Mouse (Mus musculus): ENCODE measurements around the gene Ankrd37. TPM values are rescaled to one million over a fixed set of nuclear protein-coding genes. Genes with fewer than 3 reads are reported as not detected.

Ankrd37 gene
- total and polyA plus RNA-seq, 3 experiments, result 12.8 to 157 (median 79.0) TPM

DNA sequence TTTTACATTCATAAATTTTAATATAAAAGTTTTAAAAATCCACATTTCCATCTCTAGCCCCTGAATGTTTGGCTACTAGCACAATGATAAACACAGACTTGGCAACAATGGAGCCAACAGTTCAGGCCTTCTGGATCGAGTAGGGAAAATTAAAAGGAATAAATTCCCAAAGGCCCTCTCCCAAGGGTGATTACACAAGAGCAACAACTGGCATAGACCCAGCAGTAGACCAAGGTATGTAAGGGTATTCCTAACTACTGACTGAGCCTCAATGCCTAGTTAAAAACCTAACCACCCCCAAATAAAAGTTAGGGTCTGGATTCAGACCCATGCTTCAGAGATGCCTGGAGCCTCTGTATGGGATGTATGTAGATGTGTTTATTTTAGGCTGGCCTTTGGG is 34.2 kb upstream of the Ankrd37 start:
- no peaks in the 10 kb centered on the region for H3K9me3 ChIP-seq (replicated peaks; ENCODE audit: low read length)
- H3K36me3 ChIP-seq (replicated peaks in 1 of 2; ENCODE audit: control insufficient read depth in 1 of 2, insufficient read depth in 1 of 2, low read length in 1 of 2), result peaks cover 16 to 41% of the 10 kb centered on the region in 2 experiments
- no peak for DNase-seq (ENCODE audit: extremely low read depth)
- no peak overlapping the region for H3K27ac ChIP-seq (ENCODE audit: insufficient read depth, low read depth)
- TF ChIP-seq JUND (conservative IDR thresholded peaks at IDR 0.05; ENCODE audit: low read depth, low read length) (no peak), USF2 (conservative IDR thresholded peaks at IDR 0.05; ENCODE audit: low read depth, low read length) (no peak), UBTF (IDR thresholded peaks at IDR 0.05; ENCODE audit: low read depth, low read length) (no peak), USF1 (IDR thresholded peaks at IDR 0.05; ENCODE audit: low read depth, low read length) (no peak), ELF1 (IDR thresholded peaks at IDR 0.05; ENCODE audit: low read depth, low read length) (no peak), MAZ (IDR thresholded peaks at IDR 0.05; ENCODE audit: low read depth, low read length) (no peak), ZNF384 (IDR thresholded peaks at IDR 0.05; ENCODE audit: low read depth, low read length) (no peak), KAT2A (IDR thresholded peaks at IDR 0.05; ENCODE audit: insufficient replicate concordance, low read length) (no peak), POLR2A (IDR thresholded peaks at IDR 0.05; ENCODE audit: low read depth, low read length) (no peak), ZC3H11A (IDR thresholded peaks at IDR 0.05; ENCODE audit: low read depth, low read length) (no peak), BHLHE40 (IDR thresholded peaks at IDR 0.05; ENCODE audit: low read depth, low read length) (no peak), GABPA (IDR thresholded peaks at IDR 0.05; ENCODE audit: insufficient replicate concordance, low read depth, low read length) (no peak), CHD2 (IDR thresholded peaks at IDR 0.05; ENCODE audit: low read length) (no peak), MXI1 (IDR thresholded peaks at IDR 0.05; ENCODE audit: low read depth, low read length) (no peak), MYC (IDR thresholded peaks at IDR 0.05; ENCODE audit: low read depth, low read length) (no peak), CHD1 (IDR thresholded peaks at IDR 0.05; ENCODE audit: low read depth, low read length) (no peak), TCF12 (IDR thresholded peaks at IDR 0.05; ENCODE audit: low read depth, low read length) (no peak), JUN (IDR thresholded peaks at IDR 0.05; ENCODE audit: insufficient read depth, low read depth, low read length) (no peak), NRF1 (IDR thresholded peaks at IDR 0.05; ENCODE audit: low read depth, low read length) (no peak)
- dilution Hi-C loops (cut with MboI; ENCODE audit: extremely low pct_ligation_motif_present, extremely low pct_unique_long_range_greater_than_20kb, low sequenced_read_pairs) (no loop called here), in situ Hi-C loops (cut with MboI; ENCODE audit: low pct_ligation_motif_present, low pct_unique_long_range_greater_than_20kb, low sequenced_read_pairs) (no loop called here)
- H3K79me2 ChIP-seq (replicated peaks; ENCODE audit: control insufficient read depth, extremely low read depth, insufficient read depth, poor library complexity, severe bottlenecking), result no peaks in the 10 kb centered on the region
- no peak overlapping the region for H3K4me3 ChIP-seq (replicated peaks in 1 of 3; ENCODE audit: low read depth in 2 of 3, low read length in 2 of 3, poor library complexity in 1 of 3)
- no peak overlapping the region for H3K9ac ChIP-seq (ENCODE audit: insufficient read depth, low read depth)
- H3K4me2 ChIP-seq (ENCODE audit: insufficient read depth, low read depth, poor library complexity, severe bottlenecking), result no peak overlapping the region
- no peaks in the 10 kb centered on the region for H3K27me3 ChIP-seq (replicated peaks)
- peaks cover 6 to 19% of the 10 kb centered on the region in 2 experiments for H3K4me1 ChIP-seq (ENCODE audit: control insufficient read depth in 1 of 2, insufficient read depth in 2 of 2)

DNA sequence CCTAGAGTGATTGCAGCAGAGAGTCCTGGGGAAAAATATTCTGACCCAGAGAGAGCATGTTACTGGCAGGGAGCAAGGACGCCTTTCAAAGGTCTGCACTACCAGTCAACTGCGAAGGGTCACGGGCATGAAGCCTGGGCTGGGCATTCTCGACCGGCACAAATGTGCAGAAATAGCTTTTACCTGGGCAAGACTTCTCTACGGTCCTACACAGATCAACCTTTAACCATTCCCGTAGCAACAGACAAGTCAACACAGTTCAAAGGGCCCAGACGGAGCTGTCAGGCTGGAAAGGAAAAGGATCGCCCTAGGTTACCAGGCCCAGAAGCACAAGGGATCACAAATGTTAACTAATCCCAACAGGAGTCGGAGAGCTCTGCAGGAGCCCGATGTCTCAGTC is 30.7 kb upstream of the Ankrd37 start:
- H3K9ac ChIP-seq (ENCODE audit: insufficient read depth, low read depth), result no peak overlapping the region
- in situ Hi-C loops (cut with MboI; ENCODE audit: low pct_ligation_motif_present, low pct_unique_long_range_greater_than_20kb, low sequenced_read_pairs), result no loop called here
- H3K36me3 ChIP-seq (replicated peaks in 1 of 2; ENCODE audit: control insufficient read depth in 1 of 2, insufficient read depth in 1 of 2, low read length in 1 of 2), result peaks cover 10 to 32% of the 10 kb centered on the region in 2 experiments
- DNase-seq (ENCODE audit: extremely low read depth), result no peak
- H3K79me2 ChIP-seq (replicated peaks; ENCODE audit: control insufficient read depth, extremely low read depth, insufficient read depth, poor library complexity, severe bottlenecking), result no peaks in the 10 kb centered on the region
- TF ChIP-seq EP300 (IDR thresholded peaks at IDR 0.05; ENCODE audit: low read length) (no peak), ZKSCAN1 (IDR thresholded peaks at IDR 0.05; ENCODE audit: borderline replicate concordance, low read depth, low read length) (no peak), ELF1 (IDR thresholded peaks at IDR 0.05; ENCODE audit: low read depth, low read length) (no peak), GABPA (IDR thresholded peaks at IDR 0.05; ENCODE audit: insufficient replicate concordance, low read depth, low read length) (no peak), NELFE (IDR thresholded peaks at IDR 0.05; ENCODE audit: low read depth, low read length) (no peak), USF1 (IDR thresholded peaks at IDR 0.05; ENCODE audit: low read depth, low read length) (no peak), PAX5 (IDR thresholded peaks at IDR 0.05; ENCODE audit: low read length) (no peak), SIN3A (IDR thresholded peaks at IDR 0.05; ENCODE audit: low read length) (no peak), MXI1 (IDR thresholded peaks at IDR 0.05; ENCODE audit: low read depth, low read length) (no peak), ZNF384 (IDR thresholded peaks at IDR 0.05; ENCODE audit: low read depth, low read length) (no peak), IRF4 (IDR thresholded peaks at IDR 0.05; ENCODE audit: low read depth, low read length) (no peak), TBP (conservative IDR thresholded peaks at IDR 0.05; ENCODE audit: low read depth, low read length) (no peak), ZC3H11A (IDR thresholded peaks at IDR 0.05; ENCODE audit: low read depth, low read length) (no peak), JUND (conservative IDR thresholded peaks at IDR 0.05; ENCODE audit: low read depth, low read length) (no peak), CHD1 (IDR thresholded peaks at IDR 0.05; ENCODE audit: low read depth, low read length) (no peak), MYC (IDR thresholded peaks at IDR 0.05; ENCODE audit: low read depth, low read length) (no peak), POLR2A (IDR thresholded peaks at IDR 0.05; ENCODE audit: low read depth, low read length) (no peak), RCOR1 (conservative IDR thresholded peaks at IDR 0.05; ENCODE audit: low read depth, low read length) (no peak), HCFC1 (IDR thresholded peaks at IDR 0.05; ENCODE audit: low read depth, low read length) (no peak), ETS1 (conservative IDR thresholded peaks at IDR 0.05; ENCODE audit: low read depth, low read length) (no peak)
- H3K9me3 ChIP-seq (replicated peaks; ENCODE audit: low read length), result no peaks in the 10 kb centered on the region
- no peak overlapping the region for H3K27ac ChIP-seq (ENCODE audit: insufficient read depth, low read depth)
- no peak overlapping the region for H3K4me2 ChIP-seq (ENCODE audit: insufficient read depth, low read depth, poor library complexity, severe bottlenecking)
- H3K27me3 ChIP-seq (replicated peaks), result no peaks in the 10 kb centered on the region
- peaks cover 6 to 19% of the 10 kb centered on the region in 2 experiments for H3K4me1 ChIP-seq (ENCODE audit: control insufficient read depth in 1 of 2, insufficient read depth in 2 of 2)
- dilution Hi-C loops (cut with MboI; ENCODE audit: extremely low pct_ligation_motif_present, extremely low pct_unique_long_range_greater_than_20kb, low sequenced_read_pairs), result no loop called here
- no peak overlapping the region for H3K4me3 ChIP-seq (replicated peaks in 1 of 3; ENCODE audit: low read depth in 2 of 3, low read length in 2 of 3, poor library complexity in 1 of 3)
